Mouse (Mus musculus) limb, embryonic 10.5 days (tissue): ENCODE measurements around the gene Cd164l2. TPM values are rescaled to one million over a fixed set of nuclear protein-coding genes. Genes with fewer than 3 reads are reported as not detected.

Experiments
- DNase-seq: peaks from one replicate; pipeline ENCODE4 v3.0.0-alpha.2; 2017; ENCODE audit warnings: low spot score
- H3K27ac ChIP-seq: fragments of 300-500 bp; sonication (generic); 2 replicates; pipeline ENCODE4 v1.5.1; 2016; ENCODE audit warnings: mild to moderate bottlenecking
- H3K27me3 ChIP-seq: fragments of 300-500 bp; sonication (generic); 2 replicates; pipeline ENCODE4 v1.6.1; 2016; ENCODE audit warnings: low read depth, mild to moderate bottlenecking; ENCODE audit not compliant: poor library complexity, severe bottlenecking
- H3K36me3 ChIP-seq: fragments of 300-500 bp; sonication (generic); 2 replicates; pipeline ENCODE4 v1.6.1; 2016; ENCODE audit warnings: mild to moderate bottlenecking, moderate library complexity
- H3K4me1 ChIP-seq: fragments of 300-500 bp; sonication (generic); 2 replicates; pipeline ENCODE4 v1.6.1; 2016
- H3K4me3 ChIP-seq: fragments of 300-500 bp; sonication (generic); 2 replicates; pipeline ENCODE4 v1.5.1; 2016; ENCODE audit warnings: mild to moderate bottlenecking, moderate library complexity
- H3K9me3 ChIP-seq: fragments of 300-500 bp; sonication (generic); replicated peaks from 2 replicates; pipeline ENCODE4 v1.6.1; 2016; ENCODE audit warnings: mild to moderate bottlenecking
- whole genome bisulfite sequencing: fragments of 180-500 bp; shearing (Covaris S2); methylation state at CpG from one replicate; pipeline ENCODE4 v1.1.7; 2016; 5-methylcytosine and 5-hydroxymethylcytosine counted together
- polyA plus RNA-seq: library from polyadenylated mRNA; unstranded; fragments of >200 nt; fragmentation: Nextera tagmentation; extraction: Ambion mirVana; gene quantifications from 2 replicates; pipeline ENCODE4 v1.2.1, GENCODE M21; 2016

Gene Cd164l2
- 3.1 and 4.1 TPM in 2 replicates for polyA plus RNA-seq

DNA sequence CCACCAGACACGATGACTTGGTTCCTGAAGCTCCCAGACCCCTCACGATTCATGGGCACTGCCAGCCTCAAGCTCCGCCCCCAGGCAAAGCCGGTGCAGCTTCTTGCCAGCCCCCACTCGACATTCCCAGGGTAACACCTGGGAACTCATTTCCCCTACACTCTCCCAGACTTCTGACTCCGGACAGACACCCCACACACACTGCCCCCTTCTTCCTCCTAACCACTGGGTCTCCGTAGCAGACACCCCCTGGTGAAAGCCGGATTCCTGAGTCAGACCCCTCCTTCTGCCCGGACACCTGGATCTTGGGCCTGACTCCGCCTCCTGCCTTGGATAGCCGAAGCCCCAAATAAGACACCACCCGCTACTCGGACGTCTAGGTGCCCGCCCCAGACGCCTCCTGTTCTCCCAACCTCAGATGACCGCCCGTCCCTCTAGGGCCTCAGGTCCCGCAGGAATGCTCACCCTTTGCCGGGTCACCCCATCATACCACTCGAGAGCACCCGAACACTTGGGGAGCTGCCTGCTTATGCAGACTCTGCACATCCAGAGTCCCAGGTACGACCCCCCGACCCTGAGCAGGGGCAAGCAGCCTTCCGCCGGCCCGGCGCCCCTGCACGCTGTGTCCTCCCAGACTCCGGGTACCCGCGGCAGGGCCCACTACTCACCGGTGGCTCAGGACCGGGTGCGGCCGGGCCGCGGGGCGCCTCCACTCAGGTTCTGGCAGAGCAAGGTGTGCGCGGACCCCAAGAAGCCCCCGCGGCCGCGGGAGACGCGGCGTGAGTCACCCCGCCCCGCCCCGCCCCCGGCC, at the start of gene Cd164l2, which contains the start of gene Gpr3:
TSS of gene Cd164l2 (plus strand) at position 381 of the 811 bp plus-strand sequence.
TSS of gene Gpr3 (minus strand) at position 786 of the 811 bp plus-strand sequence.
- Histone ChIP-seq H3K27me3 (peaks cover 68% of the 10 kb centered on the region), H3K9me3 (no peaks in the 10 kb centered on the region), H3K4me3 (peak within 1 kb of the TSS; percentile 81), H3K27ac (peak within 1 kb of the TSS; percentile 74), H3K4me1 (peaks cover 31% of the 10 kb centered on the region), H3K36me3 (no peaks in the 10 kb centered on the region)
- 2% methylated on average over 52 of the region's 52 CpGs for WGBS
- no peak for DNase-seq

- Histone ChIP-seq H3K27me3 (no peaks in the 10 kb centered on the region), H3K9me3 (no peaks in the 10 kb centered on the region), H3K27ac (no peak overlapping the region), H3K4me1 (peaks cover 3% of the 10 kb centered on the region; the same call in 1 of the 2 replicates), H3K4me3 (no peak overlapping the region), H3K36me3 (peaks cover 37% of the 10 kb centered on the region)
- no peak for DNase-seq
- WGBS: 84% methylated on average over 6 of the region's 6 CpGs
Observed at GRCm38 (mm10) chr4:133162196-133162595, 49.7 kb upstream of the Cd164l2 start.

GRCm38 (mm10) chr4:133166773-133167172, 45.2 kb upstream of the Cd164l2 start:
- Histone ChIP-seq H3K27ac (no peak overlapping the region), H3K36me3 (peaks cover 34% of the 10 kb centered on the region), H3K4me1 (0 out of 2 replicates have a peak, but pooled peaks cover 3% of the 10 kb centered on the region), H3K27me3 (no peaks in the 10 kb centered on the region), H3K9me3 (no peaks in the 10 kb centered on the region), H3K4me3 (no peak overlapping the region)
- DNase-seq: no peak
- WGBS: 93% methylated on average over 9 of the region's 9 CpGs

DNA sequence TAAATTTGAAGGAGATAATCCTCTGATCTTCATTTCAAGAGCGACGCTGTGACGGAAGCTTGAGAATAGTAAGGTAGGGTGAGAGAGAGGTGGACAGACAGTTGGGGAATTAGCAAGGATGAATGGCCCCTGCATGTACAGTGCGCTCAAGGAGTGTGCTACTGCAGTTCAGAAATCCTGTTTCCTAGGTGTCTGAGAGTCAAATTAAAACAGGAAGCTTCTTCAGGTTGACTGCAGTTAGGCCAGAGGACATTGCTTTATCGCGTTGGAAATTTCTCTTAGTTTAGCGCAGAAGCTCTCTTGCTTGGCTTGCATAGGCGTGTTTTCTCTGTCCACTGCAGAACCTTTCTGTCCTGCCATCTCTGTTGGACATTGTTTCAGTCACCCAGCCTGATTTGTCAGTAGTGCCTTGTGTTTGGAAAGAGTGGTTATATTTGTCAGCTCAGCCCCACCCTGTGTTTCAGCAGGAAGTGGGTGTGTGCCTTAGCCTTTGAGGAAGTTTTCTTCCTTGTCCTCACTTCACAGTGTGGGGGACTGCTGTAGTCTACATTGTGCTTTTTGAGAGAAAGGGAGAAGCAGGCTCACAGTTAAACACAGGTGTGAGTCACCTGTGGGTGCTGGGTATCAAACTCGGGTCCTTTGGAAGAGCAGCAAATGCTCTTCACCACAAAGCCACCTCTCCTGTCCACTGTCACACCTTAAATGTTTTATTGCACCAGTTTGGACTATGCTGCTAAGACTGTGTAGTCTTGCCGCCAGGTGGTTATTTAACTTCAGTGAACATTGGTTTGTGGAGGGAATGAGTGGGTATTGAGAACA, 42.5 kb upstream of the Cd164l2 start:
- Histone ChIP-seq H3K36me3 (peaks cover 28% of the 10 kb centered on the region), H3K27ac (no peak overlapping the region), H3K4me3 (no peak overlapping the region), H3K9me3 (no peaks in the 10 kb centered on the region), H3K27me3 (no peaks in the 10 kb centered on the region), H3K4me1 (peaks cover 9% of the 10 kb centered on the region; the same call in 1 of the 2 replicates)
- 89% methylated on average over 10 of the region's 10 CpGs for WGBS
- DNase-seq: no peak

DNA sequence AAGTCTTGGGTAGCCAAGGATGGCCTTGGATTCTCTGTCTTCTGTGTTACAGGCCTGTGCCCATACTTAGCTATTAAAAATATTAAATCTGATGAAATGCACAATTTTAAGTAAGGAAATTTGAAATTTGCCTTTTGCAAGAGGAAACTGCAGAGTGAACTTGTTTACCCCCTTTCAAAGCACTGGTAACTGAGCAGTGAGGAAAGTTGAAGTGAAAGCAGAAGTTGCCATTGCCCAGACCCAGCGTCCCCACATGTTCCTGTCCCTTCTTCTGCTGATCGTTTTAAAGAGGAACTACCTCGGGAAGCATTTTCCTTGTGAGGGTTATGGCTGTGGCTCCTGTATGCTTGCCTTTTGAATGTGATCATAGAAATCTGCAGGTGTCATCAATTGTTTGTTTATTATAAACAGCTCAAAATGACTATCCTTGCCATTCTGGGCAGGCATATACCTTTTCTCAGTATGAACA, 41.8 kb upstream of the Cd164l2 start:
- Histone ChIP-seq H3K9me3 (no peaks in the 10 kb centered on the region), H3K27me3 (no peaks in the 10 kb centered on the region), H3K36me3 (peaks cover 21% of the 10 kb centered on the region), H3K4me1 (peaks cover 11% of the 10 kb centered on the region; the same call in 1 of the 2 replicates), H3K27ac (no peak overlapping the region), H3K4me3 (no peak overlapping the region)
- DNase-seq: no peak
- 86% methylated on average over 3 of the region's 3 CpGs for WGBS

DNA sequence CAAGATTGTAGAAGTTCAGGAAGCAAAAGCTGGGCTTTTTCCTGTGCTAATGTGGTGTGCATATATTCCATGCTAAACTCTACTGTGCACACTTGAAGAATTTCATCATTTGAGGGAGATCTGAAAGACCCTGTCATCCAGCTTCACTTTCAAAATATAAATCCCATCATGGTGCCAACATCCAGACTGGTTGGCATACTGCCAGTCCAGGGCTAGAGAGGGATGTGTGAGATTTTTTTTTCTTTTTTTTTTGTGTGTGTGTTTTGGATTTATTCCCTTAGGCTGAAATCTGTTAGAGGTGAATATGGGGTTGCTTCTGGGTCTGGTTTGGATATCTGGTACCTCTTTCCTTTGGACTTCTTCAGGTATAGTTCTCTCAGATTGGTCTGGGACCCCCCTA, 41.3 kb upstream of the Cd164l2 start:
- Histone ChIP-seq H3K36me3 (peaks cover 18% of the 10 kb centered on the region), H3K27me3 (no peaks in the 10 kb centered on the region), H3K9me3 (no peaks in the 10 kb centered on the region), H3K27ac (no peak overlapping the region), H3K4me1 (peaks cover 15% of the 10 kb centered on the region), H3K4me3 (no peak overlapping the region)
- no peak for DNase-seq

GRCm38 (mm10) chr4:133172451-133172850, 39.5 kb upstream of the Cd164l2 start:
- peaks cover 16% of the 10 kb centered on the region for H3K36me3 ChIP-seq
- H3K27me3 ChIP-seq: no peaks in the 10 kb centered on the region
- no peak overlapping the region for H3K27ac ChIP-seq
- WGBS: 92% methylated on average over 4 of the region's 4 CpGs
- H3K9me3 ChIP-seq: no peaks in the 10 kb centered on the region
- H3K4me1 ChIP-seq: peaks cover 27% of the 10 kb centered on the region
- no peak overlapping the region for H3K4me3 ChIP-seq
- DNase-seq: no peak

- Histone ChIP-seq H3K36me3 (peaks cover 30% of the 10 kb centered on the region), H3K27ac (no peak overlapping the region), H3K9me3 (no peaks in the 10 kb centered on the region), H3K4me1 (peaks cover 27% of the 10 kb centered on the region), H3K4me3 (no peak overlapping the region), H3K27me3 (no peaks in the 10 kb centered on the region)
- DNase-seq: no peak
- 72% methylated on average over 4 of the region's 4 CpGs for WGBS
Observed at GRCm38 (mm10) chr4:133174361-133174760, 37.6 kb upstream of the Cd164l2 start.

DNA sequence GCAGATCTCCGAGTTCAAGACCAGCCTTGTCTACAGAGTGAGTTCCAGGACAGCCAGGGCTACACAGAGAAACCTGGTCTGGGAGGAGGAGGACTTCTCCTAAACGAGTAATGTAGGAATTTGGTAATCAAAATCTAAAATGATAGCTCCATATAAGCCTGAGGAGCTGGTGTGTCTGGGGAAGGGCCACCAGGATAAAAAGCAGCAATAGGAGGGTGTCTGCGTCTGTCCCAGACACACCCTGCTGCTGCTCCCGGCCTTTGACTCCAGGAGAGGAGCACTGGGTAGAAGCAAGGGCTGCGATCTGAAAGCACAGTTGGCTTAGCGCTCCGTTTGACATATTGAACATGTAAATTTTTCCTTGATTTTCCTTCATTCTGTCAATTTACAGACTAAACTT, 36.7 kb upstream of the Cd164l2 start:
- peaks cover 36% of the 10 kb centered on the region for H3K36me3 ChIP-seq
- H3K9me3 ChIP-seq: no peaks in the 10 kb centered on the region
- H3K4me1 ChIP-seq: peaks cover 27% of the 10 kb centered on the region
- DNase-seq: no peak
- H3K27ac ChIP-seq: no peak overlapping the region
- H3K27me3 ChIP-seq: no peaks in the 10 kb centered on the region
- no peak overlapping the region for H3K4me3 ChIP-seq
- 87% methylated on average over 7 of the region's 7 CpGs for WGBS

GRCm38 (mm10) chr4:133175998-133176760, 35.8 kb upstream of the Cd164l2 start:
- 48% methylated on average over 14 of the region's 14 CpGs for WGBS
- Histone ChIP-seq H3K9me3 (no peaks in the 10 kb centered on the region), H3K36me3 (peaks cover 43% of the 10 kb centered on the region), H3K27ac (peak overlapping the region; percentile 66; the same call in 1 of the 2 replicates), H3K4me1 (peaks cover 27% of the 10 kb centered on the region), H3K27me3 (no peaks in the 10 kb centered on the region), H3K4me3 (no peak overlapping the region)
- peak; percentile 53 for DNase-seq

- WGBS: 80% methylated on average over 18 of the region's 18 CpGs
- no peak overlapping the region for H3K4me3 ChIP-seq
- H3K9me3 ChIP-seq: no peaks in the 10 kb centered on the region
- H3K27me3 ChIP-seq: no peaks in the 10 kb centered on the region
- peaks cover 50% of the 10 kb centered on the region for H3K36me3 ChIP-seq
- peaks cover 27% of the 10 kb centered on the region for H3K4me1 ChIP-seq
- H3K27ac ChIP-seq: peak overlapping the region; percentile 66; the same call in 1 of the 2 replicates
- no peak for DNase-seq
Observed at GRCm38 (mm10) chr4:133176761-133177403, 35.0 kb upstream of the Cd164l2 start.

DNA sequence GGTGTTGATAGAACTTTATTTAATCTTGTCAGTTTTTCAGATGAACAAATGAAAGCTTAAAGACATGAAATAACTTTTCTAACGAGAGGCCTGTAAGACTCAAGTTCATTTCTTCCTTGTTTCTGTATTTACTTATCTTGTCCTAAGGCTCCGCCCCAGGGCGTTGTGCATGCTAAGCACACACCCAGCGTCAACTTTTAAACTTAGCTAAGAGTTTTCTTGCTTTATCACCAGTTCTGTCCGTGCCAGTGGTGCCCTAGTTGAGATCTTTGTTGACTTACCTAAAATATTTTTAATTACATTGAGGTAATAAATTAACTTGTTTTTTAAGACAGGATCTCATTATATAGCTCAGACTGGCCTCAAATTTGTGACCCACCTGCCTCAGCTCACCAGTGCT, 33.6 kb upstream of the Cd164l2 start:
- H3K27me3 ChIP-seq: no peaks in the 10 kb centered on the region
- DNase-seq: no peak
- H3K36me3 ChIP-seq: peaks cover 62% of the 10 kb centered on the region
- 93% methylated on average over 5 of the region's 5 CpGs for WGBS
- H3K9me3 ChIP-seq: no peaks in the 10 kb centered on the region
- H3K4me3 ChIP-seq: no peak overlapping the region
- H3K4me1 ChIP-seq: peaks cover 32% of the 10 kb centered on the region
- no peak overlapping the region for H3K27ac ChIP-seq
